Mouse (Mus musculus) spleen, adult 2 months (tissue): ENCODE measurements around the gene Zbtb8os.

Source experiments
- CTCF ChIP-seq: fragments of 200-500 bp; IDR thresholded peaks from 2 replicates; pipeline ENCODE4 v1.5.1; 2011; ENCODE audit warnings: mild to moderate bottlenecking, inconsistent platforms; ENCODE audit not compliant: insufficient read depth, insufficient read length, insufficient replicate concordance; ENCODE audit errors: extremely low read depth
- POLR2A ChIP-seq: fragments of 200-500 bp; IDR thresholded peaks from 2 replicates; pipeline ENCODE4 v1.6.1; 2011; ENCODE audit warnings: low read depth, low read length, inconsistent platforms

DNA sequence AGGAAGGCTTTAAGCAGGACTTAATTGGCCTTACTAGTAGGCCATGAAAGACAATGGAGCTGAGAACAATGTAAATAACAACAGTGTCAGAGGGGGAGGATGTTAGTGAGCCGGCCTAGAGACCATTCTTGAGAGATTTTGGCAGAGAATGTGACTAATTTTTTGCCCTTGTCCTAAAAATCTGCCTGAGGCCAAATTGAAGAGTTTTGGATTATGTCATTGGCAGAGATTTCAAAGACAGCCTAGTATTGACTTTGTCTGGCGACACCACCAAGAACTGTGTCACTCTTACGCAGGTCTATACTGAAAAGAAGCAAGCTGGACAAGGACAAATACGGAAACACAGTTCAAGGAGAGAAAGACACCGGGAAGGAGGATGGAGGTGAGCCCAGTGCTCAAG lies 27.3 kb downstream of the Zbtb8os start:
- TF ChIP-seq POLR2A = no peak
- no peak for TF ChIP-seq CTCF
